Mouse (Mus musculus) adrenal gland, postnatal 14 days (tissue): ENCODE measurements around the gene Dpysl5. TPM values are rescaled to one million over a fixed set of nuclear protein-coding genes. Genes with fewer than 3 reads are reported as not detected.
A peak's percentile ranks its signal among the peaks of the same experiment; 100 is the strongest.

Experiments
- DNase-seq: peaks from one replicate; pipeline ENCODE4 v3.0.0; 2021; ENCODE audit warnings: mixed read lengths
- total RNA-seq: library from RNA; stranded (reverse); gene quantifications from 2 replicates; pipeline ENCODE4 v1.2.3, GENCODE M21; 2021

The Dpysl5 gene
- total RNA-seq, 1 experiment from 2014 or later, result 1.4 TPM

DNA sequence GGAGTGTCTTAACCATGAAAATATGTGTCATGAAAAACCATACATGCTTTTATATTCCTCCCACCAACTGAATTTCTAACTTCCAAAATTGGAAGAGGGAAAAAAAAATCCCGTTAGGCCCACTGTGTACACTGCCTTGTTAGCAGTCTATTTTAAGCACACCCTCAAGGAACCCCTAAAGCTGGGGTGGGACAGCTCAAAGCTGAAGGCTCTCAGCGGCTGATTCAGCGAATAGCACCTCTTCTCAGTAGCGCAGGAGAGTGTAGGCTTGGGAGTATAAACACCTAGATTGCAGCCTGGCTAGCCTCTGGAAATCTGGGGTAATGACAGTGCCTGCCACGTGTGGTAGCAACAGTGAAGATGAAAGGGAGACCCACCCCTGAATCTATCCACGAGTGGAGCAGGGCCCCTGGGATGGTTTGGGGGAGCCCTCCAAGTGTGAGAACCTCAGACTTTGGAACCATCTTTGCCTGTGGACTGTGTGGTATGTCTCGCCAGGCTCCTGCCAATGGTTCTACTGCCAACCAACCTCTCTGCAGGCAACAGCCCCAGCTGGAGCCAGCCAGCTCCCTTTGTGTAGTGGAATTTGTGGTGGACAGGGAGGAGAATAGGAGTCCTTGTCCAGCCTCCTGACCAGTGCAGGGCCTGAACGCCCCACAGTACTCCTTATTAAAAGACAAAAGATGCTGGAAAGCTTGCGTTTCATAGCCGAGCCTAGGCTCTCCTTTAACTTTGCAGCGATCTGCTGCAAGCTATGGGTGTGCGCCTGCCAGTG is 54.4 kb downstream of the Dpysl5 start:
- no peak for DNase-seq

DNA sequence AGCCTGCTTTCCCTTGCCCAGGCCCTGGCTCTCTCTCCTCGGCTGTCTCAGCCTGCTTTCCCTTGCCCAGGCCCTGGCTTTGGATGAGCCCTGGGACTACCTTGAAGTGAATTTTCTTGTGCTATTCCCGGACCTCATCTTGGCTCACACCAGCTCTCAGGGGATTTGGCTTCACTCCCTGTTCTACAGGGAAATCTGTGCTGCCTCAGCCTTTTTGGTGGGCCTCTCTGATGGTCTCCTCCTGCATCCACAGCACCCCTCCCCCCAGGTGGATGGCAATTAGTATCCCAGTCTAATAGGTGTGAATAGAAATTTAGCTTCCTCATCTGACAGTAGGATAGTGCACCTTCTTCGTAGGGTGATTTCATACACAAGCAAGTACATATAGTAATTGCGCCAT is 56.7 kb downstream of the Dpysl5 start:
- DNase-seq, result peak; percentile 24

DNA sequence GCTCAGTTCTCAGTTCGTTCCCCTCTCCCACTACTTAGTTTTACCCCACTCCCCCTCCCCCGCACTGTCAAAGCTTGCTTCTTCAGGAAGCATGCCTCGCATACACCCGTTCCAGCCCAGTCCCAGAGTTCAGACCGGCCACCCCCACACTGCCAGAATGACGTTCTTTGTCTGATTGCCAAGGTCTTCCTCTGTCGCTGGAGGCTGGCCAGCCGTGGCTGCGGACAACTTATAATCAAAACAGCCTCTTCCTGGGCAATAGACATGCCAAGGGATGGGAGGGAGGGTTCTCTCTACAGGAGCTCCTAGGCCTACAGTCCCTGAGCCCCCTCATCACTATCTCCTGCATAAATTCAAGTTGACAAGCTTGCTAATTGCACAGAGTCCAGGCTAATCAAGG is 57.2 kb downstream of the Dpysl5 start:
- peak; percentile 87 for DNase-seq

DNA sequence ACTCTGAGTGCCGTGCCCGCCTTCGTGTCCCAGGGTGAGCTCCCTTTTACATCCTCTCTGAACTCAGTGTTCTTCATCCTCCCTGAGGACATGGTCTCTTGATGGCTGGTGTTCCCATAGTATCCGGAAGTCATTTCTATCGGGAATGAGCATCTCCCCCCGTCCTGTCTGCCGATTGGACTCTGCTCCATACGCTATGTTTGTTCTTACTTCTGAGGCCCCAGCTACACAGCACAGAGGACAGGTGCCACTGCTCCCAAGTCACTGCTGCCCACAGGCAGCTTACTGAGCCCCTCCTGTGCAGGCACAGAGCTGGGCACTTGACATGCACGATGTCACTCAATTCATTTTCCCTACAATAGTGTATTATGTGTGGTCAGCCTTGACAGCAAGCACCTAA is 57.7 kb downstream of the Dpysl5 start:
- DNase-seq, result no peak

DNA sequence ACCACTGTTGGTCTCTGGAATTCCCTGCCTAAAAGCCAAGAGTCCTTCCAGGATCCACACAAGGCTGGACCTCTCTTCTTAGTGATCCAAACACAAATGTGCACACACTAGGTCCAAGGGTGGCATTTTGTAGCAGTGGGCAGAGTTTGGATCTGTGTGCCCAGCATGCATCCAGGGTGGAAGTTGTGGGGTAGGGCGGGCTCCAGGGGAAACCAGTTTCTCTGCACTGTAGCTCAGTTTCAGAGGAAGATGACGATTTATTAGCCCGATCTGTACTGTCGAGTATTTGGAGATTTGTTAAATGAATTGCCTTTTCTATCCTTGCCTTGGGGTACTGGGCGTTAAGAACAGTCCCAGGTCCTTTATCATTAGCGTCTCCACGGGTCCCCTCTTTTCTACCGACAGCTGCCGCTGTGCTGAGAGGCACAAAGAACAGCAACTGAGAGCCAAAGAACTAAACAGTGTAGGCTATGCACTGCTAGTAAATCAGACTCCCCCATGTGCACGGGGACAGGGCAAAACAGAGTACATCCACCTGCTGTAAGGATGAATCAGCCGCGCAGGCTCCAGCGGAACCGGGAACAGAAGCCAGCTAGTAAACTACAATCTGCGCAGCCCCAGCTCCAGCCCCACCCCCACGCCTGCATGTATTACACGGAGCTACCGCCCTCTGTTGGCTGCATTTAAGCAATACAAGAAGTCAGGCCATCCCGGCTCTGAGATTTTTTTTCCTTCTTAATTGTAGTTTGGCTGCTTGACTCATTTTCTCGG is 63.4 kb downstream of the Dpysl5 start:
- DNase-seq, result peak; percentile 95

DNA sequence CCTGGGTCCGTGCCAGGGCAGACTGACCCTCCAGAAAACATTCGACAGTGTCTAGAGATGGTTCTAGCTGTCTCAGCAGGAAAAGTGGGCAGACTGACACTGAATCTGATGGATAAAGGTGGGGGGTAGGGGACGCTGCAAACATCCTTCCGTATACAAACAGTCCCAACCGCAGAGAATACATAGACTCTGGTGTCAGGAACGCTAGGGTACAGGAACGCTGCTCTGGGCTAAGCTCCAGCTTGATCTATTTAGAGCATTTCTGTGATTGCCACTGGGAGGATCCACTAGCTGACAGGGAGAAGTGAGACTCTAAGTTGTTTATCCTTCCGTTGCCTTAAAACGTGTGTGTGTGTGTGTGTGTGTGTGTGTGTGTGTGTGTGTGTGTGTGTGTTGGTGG is 69.3 kb downstream of the Dpysl5 start:
- DNase-seq, result no peak

DNA sequence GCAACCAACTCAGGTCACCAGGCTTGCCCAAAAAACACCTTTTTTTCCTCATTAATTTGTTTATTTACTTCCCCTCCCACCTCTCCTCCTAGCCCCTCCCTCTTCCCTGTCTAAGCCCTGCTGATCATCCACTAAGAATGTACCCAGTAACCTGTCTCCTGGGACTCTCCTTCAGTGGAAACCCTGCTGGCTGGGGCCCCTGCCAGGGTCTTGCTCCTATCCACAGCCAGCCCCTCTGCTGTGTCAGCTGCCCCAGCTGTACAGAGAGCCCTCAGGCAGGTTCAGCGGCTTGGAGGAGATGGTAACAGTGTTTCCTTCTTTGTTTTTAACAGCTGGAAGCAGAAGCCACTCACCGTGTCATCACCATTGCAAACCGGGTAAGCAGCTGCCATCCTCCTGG is 69.8 kb downstream of the Dpysl5 start:
- DNase-seq, result no peak

DNA sequence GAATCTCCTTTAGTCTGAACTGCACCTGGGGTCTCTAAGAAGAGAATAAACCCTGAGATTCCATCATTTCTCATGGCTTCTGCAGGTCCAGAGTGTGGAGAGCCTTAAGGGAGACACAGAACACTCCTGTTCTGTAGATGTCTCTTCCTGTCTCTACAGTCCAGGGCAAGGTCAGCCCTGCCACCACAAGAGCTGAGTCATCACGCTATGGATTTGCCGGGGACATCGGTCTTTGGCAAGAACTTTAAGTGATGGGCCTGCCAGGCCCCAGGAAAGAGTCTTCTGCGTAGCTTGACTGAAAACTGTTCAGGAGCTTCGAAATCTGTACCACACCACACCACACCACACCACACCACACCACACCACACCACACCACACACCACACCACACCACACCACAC is 76.0 kb downstream of the Dpysl5 start:
- peak; percentile 66 for DNase-seq

DNA sequence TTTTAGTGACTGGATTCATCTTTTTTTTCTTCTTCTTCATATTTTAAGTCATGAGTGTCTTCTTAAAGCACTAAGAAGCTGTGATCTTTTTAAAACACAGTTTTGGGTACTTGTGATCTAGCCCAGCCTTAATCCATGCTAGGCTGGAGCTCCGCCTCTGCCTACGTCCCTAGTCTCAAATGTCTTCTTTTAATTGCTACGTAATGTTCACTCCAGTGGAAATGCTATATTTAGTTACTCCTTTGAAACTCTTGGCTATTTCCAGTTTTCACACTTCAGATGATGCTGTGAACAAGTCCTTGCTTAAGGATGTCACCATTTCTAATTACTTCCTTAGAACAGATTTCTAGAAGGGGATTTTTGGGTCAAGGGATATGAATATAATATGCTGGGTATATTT is 78.7 kb downstream of the Dpysl5 start:
- no peak for DNase-seq

DNA sequence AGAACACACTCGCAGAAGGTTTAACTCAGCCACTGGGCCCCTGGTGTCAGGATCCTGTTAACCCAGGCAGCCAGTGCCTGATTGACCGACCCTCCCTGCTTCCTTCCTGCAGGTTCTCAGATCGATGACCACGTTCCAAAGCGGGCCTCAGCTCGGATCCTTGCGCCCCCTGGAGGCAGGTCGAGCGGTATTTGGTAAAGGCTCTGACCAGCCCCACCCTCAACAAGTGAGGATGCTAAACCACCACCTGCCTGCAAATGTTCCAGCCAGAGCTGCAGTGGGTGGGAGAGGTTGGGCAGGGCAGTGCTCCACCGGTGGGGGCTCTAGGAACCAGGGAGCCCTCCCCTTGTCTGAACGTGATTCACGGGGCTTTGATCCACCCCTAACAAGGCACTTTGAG is 84.8 kb downstream of the Dpysl5 start:
- DNase-seq, result peak; percentile 91

DNA sequence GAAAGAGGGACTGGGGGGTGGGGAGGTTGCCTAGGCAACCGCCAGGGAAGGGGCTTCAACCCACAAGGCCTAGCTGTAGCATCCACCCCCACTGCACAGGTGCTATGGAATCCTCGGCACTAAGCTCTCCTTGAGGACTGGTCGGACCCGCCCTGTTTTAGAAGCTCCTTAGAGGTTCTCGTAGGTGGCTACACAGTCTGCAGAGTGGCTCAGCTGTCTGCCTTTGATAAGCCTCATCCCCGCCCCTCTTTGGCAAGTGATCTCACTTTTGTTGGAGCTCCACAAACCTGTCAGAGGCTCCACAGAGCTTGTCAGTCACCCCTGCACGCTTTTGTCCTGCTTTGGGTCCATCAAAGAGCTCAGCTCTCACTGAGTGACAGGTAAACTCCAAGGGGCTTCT is 86.1 kb downstream of the Dpysl5 start:
- DNase-seq, result no peak

DNA sequence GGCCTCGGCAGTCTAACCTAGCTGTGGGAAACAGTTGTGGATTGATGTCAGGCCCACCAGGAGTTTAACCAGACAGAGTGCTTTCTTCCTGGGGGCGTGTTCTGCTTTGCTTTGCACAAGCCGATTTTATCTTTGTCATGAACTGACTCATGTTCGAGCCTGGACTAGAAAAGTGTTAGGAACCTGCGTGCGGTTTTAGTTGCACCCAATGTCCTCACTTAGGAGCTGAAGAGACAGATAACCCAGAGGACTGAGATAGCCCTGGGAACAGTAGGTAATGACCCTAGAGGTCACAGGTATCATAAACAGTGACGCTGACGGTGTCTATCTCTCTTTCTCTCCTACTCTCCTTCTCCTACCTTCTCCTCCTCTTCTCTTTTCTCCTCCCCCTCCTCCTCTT is 86.6 kb downstream of the Dpysl5 start:
- no peak for DNase-seq

DNA sequence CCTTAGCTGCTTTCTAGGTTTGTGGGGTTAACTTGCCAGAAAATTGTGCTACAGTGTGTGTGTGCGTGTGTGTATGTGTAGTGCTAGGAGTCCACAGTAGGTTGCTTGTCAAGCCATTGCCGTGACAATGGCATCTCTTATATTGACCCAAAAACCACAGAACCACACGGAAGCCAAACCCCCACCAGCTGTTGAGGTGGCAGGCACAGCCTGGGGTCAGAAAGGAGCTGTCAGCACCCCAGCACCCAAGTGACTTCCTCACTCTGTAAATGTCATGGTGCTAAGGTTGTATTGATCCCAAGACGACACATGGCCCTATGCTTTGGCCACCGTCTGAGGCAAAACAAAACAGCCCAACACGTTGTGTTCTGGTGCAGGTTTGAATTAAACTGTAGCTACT is 87.6 kb downstream of the Dpysl5 start:
- DNase-seq, result no peak

DNA sequence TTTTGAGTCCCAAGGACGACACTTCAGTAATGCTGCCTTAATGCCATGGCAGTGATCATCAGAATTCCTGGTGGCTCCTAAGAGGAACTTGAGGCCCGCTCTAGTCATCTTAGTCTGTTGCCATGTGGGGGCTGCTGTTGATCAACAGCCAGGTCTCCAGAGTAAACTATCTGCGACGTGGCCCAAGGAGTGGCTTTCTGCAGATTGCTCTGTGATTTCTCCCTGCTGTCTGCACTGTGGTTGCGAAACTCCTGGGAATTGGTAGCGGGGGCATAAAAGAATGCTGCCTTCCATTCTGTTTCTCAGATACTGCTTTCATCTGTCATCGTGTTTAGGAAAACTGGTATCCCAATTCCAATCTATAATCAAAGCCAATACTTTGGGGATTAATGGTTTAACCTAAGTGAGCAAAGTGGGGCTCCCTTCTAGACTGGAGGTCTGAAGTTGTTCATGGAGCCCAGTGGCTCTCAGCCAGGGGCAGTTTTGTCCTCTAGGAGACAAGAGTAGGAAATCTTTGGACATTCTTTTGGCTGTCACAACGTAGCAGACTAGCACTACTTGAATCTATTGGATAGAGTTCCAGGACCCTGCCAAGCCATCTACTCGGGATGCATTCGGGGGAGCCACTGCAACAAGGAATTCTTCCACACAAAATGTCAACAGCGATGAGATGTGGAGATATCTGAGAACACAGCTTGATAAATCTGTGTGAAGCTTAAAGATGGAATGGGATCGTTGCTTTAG is 91.5 kb downstream of the Dpysl5 start:
- no peak for DNase-seq

DNA sequence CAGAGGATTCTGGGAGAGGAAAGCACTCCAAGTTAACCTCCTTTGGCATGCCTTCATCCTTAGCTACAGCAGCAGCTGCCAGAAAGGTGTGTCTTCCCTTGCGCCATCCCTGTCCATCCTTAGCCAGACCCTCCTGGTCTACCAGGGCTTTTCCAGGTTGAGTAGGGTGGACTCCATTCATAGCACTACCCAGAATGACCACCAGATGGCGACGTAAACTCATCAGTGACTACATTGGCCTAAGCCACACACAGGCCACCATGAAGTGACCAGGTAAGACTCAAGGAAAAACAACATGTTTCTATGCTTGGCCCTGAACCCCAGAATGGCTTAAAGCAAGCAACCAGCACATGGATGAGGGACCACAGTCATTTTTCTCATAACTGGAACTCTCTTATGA is 94.7 kb downstream of the Dpysl5 start:
- peak; percentile 92 for DNase-seq

DNA sequence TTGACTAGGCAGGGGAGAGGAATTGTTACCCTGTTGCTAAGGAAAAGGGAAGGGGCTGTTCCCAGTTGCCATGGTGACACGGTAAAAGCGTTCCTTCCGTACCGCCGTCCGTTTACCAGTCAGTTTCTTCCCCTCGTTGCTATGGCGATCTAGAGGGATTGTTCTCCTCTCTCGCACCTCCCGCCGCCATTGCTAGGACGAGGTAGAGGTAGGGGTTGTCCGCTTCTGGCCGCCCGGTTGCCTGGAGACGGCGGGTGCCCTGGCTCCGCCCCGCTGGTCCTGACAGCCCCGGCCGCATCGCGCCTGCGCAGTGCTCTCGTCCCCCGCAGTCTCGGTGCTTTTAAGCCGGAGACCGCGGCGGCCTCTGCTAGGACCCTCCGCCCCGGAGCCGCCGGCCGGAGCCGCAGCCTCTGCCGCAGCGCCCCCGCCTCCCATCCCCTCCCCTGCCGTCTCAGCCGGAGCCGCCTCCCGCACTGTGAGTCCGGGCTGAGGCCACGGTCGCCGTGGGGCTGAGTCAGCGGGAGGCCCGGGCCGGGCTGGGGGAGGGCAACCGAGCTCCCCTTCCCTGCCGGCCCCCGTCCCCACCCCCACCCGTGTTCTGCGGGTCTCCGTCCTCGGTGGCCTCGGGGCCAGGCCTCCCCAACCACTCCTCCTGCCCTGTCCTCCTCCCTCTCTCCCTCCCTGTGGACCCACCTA is 103.2 kb downstream of the Dpysl5 start, which contains the start of gene Mapre3:
TSS of gene Mapre3 (plus strand) at position 218 of the 696 bp plus-strand sequence.
- DNase-seq, result peak; percentile 95

DNA sequence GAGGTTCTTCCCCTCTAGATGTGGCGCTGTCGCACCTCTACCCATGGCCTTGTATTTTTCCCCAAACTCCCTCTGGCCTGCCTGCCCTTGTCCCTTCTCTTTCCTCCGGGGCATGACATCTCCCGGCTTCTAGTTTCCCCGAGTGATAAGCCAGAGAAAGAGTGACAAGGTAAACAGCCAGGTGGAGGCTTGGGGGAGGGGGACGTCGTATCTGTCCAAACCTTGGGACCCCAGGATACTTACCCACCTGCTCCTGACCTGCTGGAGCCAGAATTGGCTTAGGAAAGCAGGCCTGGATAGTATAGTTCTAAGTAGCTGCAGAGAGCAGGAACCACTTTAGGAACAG is 103.7 kb downstream of the Dpysl5 start:
- no peak for DNase-seq

DNA sequence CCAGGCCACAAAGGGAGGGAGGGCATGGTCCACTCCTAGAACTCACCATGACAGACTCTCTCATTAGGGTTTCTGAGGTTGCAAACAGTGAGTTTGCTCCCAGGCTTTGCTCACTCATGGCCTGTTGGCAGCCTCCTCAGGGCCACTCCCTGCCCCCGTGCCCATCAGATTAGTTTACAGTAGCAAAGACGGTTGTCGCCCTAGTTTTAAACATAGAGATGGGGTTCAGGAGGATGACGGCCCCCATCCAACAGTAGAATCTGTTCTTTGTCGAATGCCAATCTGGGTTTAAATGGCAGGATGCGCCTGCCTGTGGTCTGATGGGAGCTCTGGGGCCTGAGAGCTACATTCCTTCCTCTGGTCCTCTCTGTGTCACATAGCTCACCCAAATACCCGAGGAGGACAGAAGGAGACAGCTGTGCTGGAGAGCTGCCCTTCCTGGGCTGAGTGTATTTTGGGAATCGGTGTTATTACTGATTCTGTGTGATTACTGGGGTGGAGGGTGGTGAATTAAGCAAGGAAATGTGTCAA is 105.0 kb downstream of the Dpysl5 start:
- DNase-seq, result peak; percentile 32

DNA sequence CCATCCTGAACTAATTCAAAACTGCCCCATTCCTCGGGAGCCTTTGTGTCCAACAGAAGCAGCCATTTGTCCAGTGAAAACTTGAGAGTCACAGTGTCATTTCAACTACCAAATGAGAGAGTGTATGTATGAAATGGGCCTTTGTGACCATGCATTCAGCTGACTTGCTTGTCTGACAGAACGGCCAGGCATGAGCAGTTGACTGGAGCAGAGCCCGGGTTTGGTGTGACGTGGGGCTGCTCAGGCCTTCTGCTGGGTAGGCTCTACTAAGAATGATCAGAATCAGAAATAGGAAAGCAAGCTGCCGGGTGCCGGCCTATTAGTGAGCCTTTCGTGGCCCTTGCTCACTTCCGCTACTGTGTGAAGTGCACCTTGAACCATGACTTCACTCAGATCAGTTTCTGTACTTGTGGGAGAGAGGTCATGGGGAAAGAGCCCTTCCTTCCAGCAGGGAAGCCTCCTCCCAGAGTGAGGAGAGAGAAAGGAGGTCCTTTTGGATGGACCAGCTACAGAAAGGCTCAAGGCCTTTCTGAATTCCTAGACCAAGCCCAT is 107.5 kb downstream of the Dpysl5 start:
- DNase-seq, result no peak

DNA sequence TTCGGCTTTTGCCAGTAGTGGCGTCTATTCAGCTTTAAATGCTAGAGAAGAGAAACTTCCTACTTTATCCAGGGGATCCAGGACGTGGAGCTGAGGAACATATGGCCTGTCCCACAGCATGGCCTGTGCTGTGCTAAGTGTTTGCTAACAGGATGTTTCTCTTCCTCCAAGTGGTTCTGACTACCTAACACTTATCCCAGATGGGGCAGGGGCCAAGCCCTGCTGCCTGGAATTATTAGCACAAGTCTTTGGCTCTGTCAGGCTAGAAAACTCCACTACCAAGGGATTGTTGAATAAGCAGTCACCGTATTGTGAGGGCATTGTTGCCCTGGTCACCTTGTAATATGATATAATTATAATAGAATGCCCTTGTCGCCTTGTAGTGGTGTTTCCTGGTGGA is 111.3 kb downstream of the Dpysl5 start:
- DNase-seq, result no peak

DNA sequence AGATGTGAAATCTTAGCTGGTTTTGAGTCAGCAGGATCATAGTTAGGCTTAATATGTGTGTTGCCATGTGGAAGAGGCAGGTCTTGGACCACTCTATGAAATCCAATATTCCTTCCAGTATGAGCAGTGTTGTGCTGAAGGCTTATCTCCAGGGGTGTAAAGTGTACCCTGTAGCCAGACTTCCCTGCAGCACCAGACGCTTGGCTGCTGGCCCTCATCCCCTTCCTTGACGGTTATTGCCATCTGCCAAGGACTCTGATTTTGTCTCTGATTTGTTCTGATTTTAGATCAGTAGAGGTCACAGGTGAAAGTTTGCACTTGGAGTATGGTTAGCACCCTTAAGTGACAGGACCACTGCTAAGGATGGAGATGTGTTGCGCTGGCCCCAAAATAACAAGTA is 111.7 kb downstream of the Dpysl5 start:
- no peak for DNase-seq
